Mouse (Mus musculus): ENCODE results near the gene Cnn2. TPM values are rescaled to one million over a fixed set of nuclear protein-coding genes. Genes with fewer than 3 reads are reported as not detected.

Gene Cnn2
- total RNA-seq (2021), result 10 to 100 TPM; 30.2 to 42.9 TPM
- long read RNA-seq, experiment 1, transcript Cnn2-201 (7 exons, 2,460 nt), result major isoform, 63 of 73 reads
- long read RNA-seq, experiment 1, partial matches to known transcripts, result 7 of 73 reads
- long read RNA-seq, experiment 1, other reads (novel, unspliced or antisense), result 3 of 73 reads
- long read RNA-seq, experiment 2, transcript Cnn2-201 (7 exons, 2,460 nt), result major isoform, 29 of 35 reads
- long read RNA-seq, experiment 2, partial matches to known transcripts, result 4 of 35 reads
- long read RNA-seq, experiment 2, other reads (novel, unspliced or antisense), result 2 of 35 reads

DNA sequence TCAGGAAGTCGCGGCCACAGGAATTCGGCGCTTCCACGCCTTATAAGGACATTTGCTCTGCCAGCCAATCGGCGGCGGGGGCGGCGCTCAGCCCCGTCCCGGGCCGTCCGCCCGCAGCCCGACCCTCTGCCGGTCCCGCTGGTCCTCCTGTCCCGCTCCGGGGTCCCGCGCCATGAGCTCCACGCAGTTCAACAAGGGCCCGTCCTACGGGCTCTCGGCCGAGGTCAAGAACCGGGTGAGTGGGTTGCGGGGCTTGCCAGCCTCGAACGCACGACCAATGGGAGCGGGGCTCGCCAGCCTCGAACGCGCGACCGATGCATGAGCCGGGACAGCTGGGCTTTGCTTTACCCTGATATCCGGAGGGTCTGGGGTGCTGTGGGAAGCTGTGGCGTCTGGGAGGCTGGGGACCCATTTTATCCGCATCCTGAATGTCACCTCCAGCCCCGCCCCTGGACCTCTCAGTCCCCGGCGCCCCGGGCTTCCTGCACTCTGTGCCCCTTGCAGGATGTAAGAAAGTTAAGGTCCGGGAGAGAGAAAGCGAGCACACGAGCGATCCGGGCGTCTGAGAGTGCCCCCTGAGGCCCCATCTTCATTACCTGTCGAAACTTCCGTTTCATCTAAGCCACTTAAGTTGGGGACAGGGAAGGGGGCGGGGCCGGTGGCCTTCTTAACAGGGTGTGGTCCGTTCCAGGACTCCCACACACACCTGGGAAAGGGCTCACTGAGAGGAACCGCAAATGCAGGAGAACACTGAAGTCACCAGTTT, at the start of gene Cnn2:
Cnn2 (plus strand) TSS at position 79 of the 766 bp plus-strand sequence.
- peak; percentile 72 to 83 for DNase-seq

DNA sequence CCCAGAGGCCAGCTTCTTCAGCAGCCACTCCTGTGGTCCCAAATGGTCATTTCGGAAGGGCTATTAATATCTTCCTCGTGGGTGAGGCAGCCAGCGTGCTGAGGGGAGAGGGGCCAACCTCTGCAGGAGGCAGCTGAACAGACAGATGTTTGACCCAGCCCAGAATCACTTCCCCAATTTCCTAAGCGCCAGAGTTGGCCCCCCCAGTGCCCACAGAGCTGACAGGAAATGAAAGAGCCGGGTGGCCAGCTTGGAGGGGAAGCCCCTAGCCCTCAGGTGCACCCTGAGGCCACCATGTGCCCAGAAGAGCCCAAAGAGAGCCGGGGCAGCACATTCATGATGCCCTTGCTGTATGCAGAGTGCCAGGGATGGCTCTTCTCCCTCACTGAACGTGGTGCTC, 47.6 kb upstream of the Cnn2 start:
- DNase-seq, result peak in 1 of 2 experiments; percentile 35

DNA sequence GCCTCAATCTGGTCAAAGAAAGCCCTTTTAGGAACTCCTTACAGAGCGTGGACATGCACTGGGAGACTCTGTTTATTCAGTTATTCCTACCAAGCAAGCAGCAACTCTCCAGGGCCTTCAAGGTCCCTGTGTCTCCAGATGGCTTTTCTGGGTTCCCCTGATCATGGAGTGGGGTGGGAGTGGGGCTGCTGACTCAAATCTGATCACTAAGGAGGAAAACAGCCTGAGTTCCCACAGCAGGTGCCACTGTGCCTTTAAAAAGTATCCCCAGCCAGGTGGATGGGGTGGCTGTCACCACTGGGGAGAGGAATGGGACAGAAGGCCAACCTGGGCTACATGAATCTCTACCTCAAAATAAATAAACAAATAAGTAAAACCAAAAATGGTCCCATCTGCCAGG, 45.4 kb upstream of the Cnn2 start:
- DNase-seq, result no peak

DNA sequence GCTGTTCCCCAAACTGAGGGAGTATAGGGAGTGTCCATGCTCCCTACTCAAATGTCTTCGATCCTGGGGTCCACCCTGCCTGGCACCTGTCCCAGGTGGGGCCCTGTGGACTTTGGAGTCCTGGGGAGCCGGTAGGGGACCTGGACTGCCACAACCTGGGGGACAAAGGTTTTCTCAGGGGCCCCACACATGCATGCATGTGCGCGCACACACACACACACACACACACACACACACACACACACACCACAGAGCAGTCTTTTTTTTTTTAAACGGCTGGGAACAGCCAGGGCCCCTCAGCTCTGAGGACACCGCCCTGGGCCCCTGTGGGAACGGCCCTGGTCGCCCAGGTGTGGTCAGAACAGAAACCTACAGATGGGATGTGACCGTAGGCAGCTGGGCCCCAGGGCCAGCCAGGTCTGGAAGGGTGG, 44.9 kb upstream of the Cnn2 start:
- DNase-seq, result no peak

DNA sequence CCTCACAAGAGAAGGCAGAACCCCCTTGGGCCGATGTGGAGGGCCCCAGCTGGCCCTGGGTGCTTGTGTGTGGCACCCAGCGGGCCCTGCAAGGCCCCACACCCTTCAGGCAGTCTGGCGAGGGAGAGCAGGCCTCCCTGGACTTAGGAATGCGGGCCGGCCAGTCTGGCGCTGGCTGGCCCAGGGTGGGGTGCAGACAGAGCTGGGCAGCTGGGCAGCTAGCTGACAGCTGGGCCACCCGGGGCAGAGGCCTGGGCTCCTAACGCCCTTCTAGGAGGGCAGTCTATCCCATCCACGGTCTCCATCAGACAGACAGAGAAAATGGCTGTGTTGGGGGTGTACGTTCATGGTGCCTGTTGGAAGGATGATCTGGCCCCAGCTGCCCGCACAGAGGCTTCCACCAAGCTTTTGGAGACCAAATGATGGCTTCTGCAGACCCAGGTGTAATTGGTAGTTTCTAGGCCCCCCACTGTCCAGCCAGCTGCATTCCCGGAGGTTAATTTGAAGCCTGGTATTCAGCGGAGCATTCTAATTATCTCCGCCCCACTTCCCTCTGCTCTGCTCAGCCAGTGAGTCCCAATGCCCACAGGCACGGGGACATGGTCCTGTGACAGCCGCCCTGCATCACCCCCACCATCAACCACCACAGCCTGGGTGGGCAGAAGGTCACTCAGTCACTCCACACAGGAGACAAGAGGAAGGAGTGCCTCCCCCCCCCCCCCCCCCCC, 42.7 kb upstream of the Cnn2 start:
- no peak for DNase-seq

DNA sequence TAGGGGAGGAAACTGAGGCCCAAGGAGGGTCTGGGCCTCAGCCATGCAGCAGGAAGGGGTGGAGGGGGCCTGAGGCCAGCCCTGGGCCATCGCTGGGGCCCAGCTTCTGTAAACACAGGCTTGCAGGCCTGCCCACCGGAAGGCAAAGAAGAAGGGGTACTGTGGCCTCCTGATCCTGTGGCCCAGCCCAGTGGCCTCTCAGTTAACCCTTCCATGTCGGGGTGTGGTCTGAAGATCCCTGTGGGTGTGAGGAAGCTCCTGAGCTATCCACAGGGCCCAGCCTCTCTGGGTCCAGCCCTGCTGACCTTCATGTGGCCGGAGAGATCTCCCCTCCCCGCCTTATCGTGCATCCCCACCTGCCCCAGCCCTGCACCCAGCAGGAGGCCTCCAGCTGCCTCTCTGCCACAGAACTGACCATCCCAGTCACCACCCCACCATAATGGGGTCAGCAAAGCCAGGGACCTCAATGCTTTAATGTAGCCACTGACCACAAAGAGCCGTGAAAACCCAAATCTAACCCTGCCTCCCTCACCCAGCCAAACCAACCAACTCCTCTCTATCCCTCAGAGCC, 41.5 kb upstream of the Cnn2 start:
- no peak for DNase-seq

DNA sequence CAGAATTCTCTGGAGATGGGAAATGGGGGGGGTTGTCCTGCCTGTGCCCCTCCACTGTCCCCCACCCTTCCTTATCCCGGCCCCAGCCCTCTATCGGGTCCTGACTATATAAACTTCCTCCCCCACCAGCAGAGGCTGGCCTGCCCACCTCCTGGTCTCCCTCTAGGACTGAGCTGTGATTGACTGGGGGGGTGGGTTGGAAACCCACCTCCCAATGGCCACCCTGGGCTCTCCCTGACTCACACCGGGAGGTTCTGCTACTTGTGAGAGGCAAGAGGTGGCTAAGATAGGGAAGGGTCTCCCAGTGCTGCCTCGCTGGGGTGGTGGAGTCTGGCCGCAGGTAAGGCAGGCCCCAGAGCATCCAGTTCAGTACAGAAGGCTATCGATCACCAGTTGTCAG, 40.9 kb upstream of the Cnn2 start:
- no peak for DNase-seq

DNA sequence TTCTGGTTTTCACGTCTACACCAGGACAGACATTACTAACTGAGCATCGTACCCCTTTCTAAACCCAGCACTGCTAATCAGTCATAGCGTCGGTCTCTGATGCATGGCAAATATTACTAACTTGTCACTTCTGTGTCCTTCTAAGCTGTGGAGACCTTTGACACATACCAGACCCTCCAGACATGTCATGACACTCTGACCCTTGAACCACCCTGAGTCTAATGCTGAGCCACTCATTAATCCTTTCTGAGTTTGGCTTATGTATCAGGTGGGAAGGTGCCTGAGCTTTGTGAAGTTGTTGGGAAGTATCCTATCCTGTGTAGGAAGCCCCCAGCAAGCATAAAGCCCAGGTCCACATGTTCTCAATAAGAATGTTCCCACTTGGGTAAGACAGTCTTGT, 38.5 kb upstream of the Cnn2 start:
- DNase-seq, result no peak

DNA sequence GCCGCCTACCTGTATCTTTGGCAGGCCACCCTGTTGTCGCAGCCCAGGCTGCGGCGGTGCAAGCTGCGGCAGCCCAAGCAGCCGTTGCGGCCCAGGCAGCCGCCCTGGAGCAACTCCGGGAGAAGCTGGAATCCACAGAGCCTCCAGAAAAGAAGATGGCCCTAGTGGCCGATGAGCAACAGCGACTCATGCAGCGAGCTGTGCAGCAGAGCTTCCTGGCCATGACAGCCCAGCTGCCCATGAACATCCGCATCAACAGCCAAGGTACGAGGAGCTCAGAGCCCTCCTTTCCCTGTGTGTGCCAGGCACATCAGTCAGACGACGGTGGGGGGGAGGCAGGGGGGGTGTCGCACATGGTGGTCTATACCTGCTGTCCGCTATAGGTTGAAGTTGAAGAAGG, 37.7 kb upstream of the Cnn2 start:
- DNase-seq, result no peak

DNA sequence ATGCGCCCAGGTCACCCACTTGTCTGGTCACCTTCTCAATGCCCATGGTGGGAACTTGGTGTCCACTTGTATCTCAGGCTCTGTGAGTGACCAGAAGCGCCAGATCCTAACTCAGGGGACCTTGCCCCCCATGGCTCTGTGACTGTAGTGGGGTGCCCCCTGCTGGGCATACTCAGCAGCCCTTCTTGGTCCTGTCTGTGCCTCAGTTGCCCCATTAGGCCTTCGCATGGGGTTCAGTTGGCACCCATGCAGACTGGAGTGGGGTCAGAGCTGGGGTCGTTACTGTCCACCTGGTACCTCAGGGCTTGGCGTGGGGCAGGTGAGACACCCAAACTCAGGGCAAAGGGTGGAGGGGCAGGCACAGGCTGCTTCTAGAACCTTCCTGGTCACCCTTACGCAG, 34.4 kb upstream of the Cnn2 start:
- DNase-seq, result peak; percentile 42 to 63

DNA sequence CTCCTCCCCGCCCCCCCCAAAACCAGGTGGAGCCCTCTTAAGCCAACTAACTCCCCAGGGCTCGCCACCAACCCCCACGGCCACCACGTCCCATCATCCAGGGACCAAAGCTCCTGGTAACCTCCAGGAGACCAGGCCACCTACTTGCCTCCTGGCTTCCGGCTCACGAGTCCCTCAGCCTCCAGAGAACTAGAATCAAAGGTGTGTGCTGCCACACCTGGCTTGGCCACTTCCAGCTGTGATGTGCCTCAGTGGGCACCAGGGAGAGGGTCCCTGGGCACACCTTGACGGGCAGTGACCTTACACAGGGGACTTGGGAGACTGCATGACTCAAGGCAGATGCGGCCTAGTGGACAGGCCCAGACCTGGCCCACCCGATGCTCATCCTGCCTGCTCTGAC, 32.7 kb upstream of the Cnn2 start:
- DNase-seq, result no peak

DNA sequence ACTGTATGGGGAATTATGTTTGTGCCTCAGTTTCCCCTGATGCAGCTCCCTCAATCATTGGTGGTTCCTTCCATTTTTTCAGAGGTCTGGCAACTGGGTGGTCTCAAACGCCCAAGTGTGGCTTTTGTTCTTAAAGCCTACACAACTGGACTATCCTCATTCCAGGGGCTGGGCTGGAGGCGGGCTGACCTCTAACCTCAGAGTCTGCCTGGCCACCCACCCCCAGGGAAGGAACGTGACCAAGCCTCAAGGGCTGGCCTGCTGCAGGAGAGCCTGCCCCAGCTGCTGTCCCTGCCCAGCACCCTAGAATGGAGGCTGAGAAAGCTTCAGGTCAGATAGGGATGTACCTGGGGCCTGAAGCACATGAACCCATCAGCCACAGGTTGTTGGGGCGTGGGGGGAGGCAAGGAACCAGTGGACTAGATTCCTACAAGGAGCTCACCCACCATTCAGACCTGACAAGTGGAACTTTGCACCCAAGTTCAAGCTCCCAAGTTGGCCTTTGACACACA, 31.7 kb upstream of the Cnn2 start:
- DNase-seq, result no peak

DNA sequence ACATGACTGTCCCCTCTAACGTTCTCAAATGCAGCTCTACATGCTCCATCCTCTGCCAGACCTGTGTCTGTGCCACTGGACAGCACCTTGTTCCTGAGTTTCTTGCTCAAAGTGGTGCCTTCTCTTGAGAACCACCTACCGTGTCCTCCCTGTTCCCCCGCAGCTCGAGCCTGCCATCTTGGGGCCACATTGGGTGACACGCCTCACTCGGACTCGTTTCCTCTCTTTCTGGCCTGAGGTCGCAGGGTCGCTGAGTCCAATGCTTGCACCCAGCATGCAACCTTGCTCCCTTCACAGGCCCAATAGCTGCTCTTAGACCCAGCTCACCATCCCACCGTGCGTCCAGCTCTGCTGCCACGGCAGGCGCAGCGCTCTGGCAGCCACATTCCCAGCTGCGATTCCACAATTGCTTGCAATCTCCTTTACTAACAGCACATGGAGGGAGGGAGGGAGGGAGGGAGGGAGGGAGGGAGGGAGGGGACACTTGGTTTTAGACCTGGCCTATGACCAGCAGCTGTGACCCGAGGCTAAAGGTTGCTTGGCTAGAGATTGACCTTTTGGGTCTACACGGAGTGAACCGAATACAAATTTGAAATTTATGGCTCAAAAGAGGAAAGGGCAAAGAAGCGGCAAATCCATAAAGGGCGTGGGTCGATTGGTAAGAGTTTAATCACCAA, 30.1 kb upstream of the Cnn2 start:
- peak; percentile 84 to 87 for DNase-seq

DNA sequence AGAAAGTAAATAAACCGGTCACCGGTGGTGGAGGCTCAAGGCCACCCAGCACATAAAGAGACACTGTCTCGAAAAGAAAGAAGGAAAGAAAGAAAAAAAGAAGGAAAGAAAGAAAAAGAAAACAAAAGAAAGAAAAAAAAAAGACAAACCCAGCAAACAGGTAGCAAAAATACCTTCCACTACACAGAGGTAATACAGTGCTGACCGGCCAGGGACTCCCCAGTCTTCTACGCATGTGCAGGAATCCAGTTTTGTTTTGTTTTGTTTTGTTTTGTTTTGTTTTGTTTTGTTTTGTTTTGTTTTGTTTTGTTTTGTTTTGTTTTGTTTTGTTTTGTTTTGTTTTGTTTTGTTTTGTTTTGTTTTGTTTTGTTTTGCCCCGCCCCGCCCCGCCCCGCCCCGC, 29.0 kb upstream of the Cnn2 start:
- DNase-seq, result peak; percentile 27 to 56

DNA sequence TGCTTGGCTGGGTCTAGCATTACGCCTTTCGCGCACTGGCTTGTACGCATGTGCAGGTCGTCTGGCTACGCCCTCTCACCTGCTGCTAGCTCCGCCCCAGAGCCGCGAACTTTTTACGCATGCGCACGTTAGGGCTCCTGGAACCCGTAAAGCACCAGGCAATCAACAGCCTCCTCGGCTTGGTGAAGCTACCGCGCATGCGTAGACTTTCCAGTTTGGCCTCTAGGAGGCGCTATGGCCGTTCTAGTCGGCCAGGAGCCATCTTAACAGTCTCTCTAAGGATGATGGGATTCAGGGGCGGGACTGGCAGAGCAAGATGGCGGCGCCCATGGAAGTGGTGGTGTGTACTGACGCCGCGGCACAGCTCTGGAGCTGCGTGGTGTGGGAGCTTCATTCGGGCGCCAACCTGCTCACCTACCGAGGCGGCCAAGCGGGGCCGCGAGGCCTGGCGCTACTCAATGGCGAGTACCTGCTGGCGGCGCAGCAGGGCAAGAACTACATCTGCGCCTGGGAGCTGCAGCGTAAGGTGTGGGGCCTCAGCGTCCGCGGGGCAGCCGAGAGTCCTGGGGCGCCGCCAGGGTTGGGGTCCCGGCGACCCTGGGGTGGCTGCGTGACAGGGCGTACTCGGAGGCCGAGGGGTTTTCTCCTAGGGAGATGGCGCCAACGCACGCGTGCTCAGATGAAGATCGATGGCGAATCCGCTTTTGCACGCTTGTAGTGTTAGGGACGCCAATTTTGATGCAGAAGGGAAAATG, 28.4 kb upstream of the Cnn2 start, which contains the start of gene Wdr18:
Wdr18 (plus strand) TSS at position 306 of the 755 bp plus-strand sequence.
- DNase-seq, result peak; percentile 98 to 100

DNA sequence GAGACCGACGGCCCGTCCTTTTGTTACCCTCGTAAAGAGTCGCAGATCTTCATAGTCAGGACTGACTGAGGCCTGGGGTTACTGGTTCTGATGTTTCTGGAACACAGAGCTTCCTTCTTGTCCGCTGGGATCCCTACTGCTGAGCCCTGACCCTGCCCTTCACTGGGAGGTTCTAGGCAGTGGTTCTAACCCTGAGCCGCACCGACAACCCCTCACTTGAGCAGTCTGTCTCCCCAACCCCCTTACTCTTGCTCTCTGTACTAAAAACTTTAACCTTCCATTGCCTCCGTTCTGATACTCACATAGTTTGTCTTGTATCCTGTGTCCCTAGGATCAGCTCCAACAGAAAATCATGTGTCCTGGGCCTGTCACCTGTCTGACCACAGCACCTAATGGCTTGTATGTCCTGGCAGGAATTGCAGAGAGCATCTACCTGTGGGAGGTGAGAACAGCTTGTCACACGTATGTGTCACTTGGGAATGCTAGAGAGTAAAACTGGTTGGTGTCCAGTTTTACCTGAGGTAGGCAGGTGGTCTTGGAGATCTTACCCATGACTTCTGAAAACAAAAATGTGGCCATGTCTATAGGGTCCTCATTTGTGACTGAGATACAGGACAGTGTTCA, 27.6 kb upstream of the Cnn2 start:
- no peak for DNase-seq

DNA sequence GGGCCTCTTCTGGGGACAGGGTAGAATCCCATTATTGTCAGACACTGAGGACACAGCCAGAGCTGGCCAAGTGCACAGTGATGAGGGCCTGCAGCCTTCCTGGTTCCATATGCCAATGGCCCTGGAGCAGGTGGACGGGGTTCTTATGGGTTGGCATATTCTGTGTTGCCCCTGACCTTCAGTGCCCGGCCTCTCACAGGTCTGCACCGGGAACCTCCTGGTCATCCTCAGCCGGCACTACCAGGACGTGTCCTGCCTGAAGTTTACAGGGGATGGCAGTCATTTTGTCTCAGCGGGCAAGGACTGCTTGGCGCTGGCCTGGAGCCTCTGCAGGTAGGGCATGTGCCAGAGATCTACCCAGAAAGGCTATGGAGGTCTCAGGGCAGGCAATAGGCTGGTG, 23.7 kb upstream of the Cnn2 start:
- DNase-seq, result no peak

DNA sequence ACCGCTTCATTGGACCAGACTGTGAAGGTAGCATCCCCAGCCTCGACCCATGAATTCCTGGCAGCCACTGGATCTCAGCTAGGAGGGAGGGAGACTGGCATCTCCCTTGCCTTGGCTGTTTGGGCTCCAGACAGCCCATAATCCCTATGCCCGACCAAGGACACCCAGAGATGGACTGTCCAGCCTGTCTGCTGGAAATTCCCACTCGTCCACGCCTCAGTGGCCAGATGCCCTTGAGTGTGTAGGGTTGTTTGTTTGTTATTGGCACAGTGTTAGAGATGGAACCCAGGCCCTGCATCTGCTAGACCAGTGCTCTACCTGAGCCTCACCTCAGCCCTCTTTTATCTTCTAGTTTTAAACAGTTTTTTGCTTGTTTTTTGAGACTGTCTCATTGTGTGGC, 23.1 kb upstream of the Cnn2 start:
- DNase-seq, result peak; percentile 48 to 57

DNA sequence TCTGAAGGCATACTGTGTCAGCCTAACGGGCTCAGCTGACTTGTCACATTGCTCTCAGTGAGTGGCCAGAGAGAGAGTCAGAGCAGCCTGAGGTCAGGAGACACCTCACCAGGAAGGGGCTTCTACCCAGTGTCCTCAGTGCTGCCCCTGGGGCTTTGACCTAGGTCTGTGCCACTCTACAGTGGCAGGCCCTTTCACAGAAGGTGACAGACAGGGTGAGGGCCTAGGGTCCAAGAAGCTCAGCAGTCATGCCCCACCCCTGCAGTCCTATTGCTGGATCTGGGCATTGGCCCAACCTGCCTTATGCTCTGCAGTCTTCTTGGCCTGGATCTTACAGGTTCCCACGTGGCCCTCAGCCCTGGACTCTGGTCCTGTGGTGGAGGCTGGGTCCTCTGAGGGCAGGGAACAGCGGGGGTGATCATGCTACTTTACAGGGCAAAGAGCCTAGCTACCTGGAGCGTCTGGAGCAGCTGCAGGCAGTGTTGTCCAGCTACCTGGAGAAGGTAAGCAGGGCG, 21.4 kb upstream of the Cnn2 start:
- no peak for DNase-seq

DNA sequence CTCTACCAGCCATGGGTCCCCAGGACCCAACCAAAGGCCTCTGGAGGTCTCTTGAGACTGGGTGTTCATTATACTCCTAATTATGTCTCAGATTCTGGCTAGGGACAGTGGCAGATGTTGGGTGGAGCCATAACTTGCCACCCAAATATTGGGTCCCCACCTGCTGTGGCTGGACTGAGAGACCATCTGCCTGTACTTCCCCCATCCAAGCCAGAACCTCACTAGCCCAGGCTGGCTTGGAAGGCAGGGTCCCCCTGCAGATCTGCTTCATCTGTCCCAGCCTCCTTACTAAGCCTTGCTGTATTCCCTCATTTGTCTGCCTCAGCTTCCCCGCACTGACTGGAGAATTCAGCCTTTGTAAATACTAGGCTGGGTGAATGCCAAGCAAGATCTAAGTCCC, 20.2 kb upstream of the Cnn2 start:
- DNase-seq, result no peak
